Comparison of ENCODE assay signal across 9 mouse cellular contexts in genomic region chr12:87444211-87444610, GRCm38 (mm10). TPM values are rescaled to one million over a fixed set of nuclear protein-coding genes. Genes with fewer than 3 reads are reported as not detected.
DNase-seq lines count a peak whose midpoint lies in the region; ATAC-seq lines count a peak whose summit lies in the region.
"Had no signal": no experiment of that assay in that cellular context is flagged by ENCODE, and none has a peak within 500 bp of the region (broad histone marks: within the 10 kb centered on the region; RNA-seq: fewer than 3 reads in every experiment).

No protein-coding gene starts in this region.

- peak overlapping the region; percentile 86 for H3K4me3 ChIP-seq in forebrain, embryonic 10.5 days
- H3K4me3 ChIP-seq in limb, embryonic 11.5 days (ENCODE audit: low read depth, low read length): peak overlapping the region; percentile 99

- H3K9me3 ChIP-seq in forebrain, embryonic 10.5 days: no peaks in the 10 kb centered on the region
- H3K9me3 ChIP-seq in limb, embryonic 11.5 days (ENCODE audit: control insufficient read depth, low read length): no peaks in the 10 kb centered on the region

- H3K9ac ChIP-seq in limb, embryonic 11.5 days (ENCODE audit: low read length): peak overlapping the region; percentile 98

- peaks cover 25% of the 10 kb centered on the region for H3K4me1 ChIP-seq in forebrain, embryonic 10.5 days
- H3K4me1 ChIP-seq in limb, embryonic 11.5 days (ENCODE audit: control insufficient read depth, insufficient read depth, low read length): no peaks in the 10 kb centered on the region

- H3K36me3 ChIP-seq in forebrain, embryonic 10.5 days (replicated peaks): peaks cover 67% of the 10 kb centered on the region
- H3K36me3 ChIP-seq in limb, embryonic 11.5 days (ENCODE audit: control insufficient read depth, insufficient read depth, low read length): peaks cover 13% of the 10 kb centered on the region; the same call in 1 of the 2 replicates

- H3K27ac ChIP-seq in forebrain, embryonic 10.5 days: peak overlapping the region; percentile 95
- no peak overlapping the region for H3K27ac ChIP-seq in limb, embryonic 11.5 days (replicated peaks; ENCODE audit: low read depth, low read length)

- 7% methylated on average over 16 of the region's 16 CpGs for WGBS in forebrain, embryonic 10.5 days
- WGBS in limb, embryonic 11.5 days: 4% methylated on average over 16 of the region's 16 CpGs

- H3K4me2 ChIP-seq in limb, embryonic 11.5 days (ENCODE audit: low read depth, severe bottlenecking): peak overlapping the region; percentile 42

- peak; percentile 11 to 19 for DNase-seq in cerebellum, postnatal 14 days
- DNase-seq in 416B (ENCODE audit: low read depth): peak; percentile 51
- DNase-seq in forebrain, embryonic 10.5 days (ENCODE audit: extremely low spot score, low spot score): no peak
- peak; percentile 40 for DNase-seq in limb, embryonic 11.5 days (ENCODE audit: low spot score)
- peak; percentile 53 for DNase-seq in retina, embryonic 14.5 days (ENCODE audit: low spot score)
- no peak for DNase-seq in left cerebral cortex, adult 9 months (ENCODE audit: low spot score in 2 of 2)
- no peak for DNase-seq in layer of hippocampus, adult 8-10 months (ENCODE audit: low spot score in 2 of 2)

- H3K27me3 ChIP-seq in forebrain, embryonic 10.5 days (ENCODE audit: poor library complexity, severe bottlenecking): no peaks in the 10 kb centered on the region
- no peaks in the 10 kb centered on the region for H3K27me3 ChIP-seq in limb, embryonic 11.5 days (ENCODE audit: control insufficient read depth, insufficient read depth, low read length)

- ATAC-seq in cerebellum, adult (ENCODE audit: insufficient number of reproducible peaks, low FRiP score, low TSS enrichment): no peak
- 0 out of 2 replicates have a peak, but pooled peaks have one; percentile 9 for ATAC-seq in limb, embryonic 11.5 days (ENCODE audit: insufficient number of reproducible peaks, low FRiP score, low TSS enrichment, low read depth)

RNA-seq across cellular contexts. Expression of gene Alkbh1, which starts 0.4 kb away (rescaled TPM):
- 63.1 and 71.7 TPM in 2 replicates for polyA plus RNA-seq in forebrain, embryonic 10.5 days (2016; fragmentation: Nextera tagmentation; extraction: Ambion mirVana)
- polyA plus RNA-seq in limb, embryonic 11.5 days (2014; fragmentation: Nextera tagmentation; extraction: Ambion mirVana): 64.3 and 70.1 TPM in 2 replicates
- total RNA-seq in layer of hippocampus, adult 8-10 months (2022): 10 to 100 TPM; 21.4 to 29.0 (median 24.3) TPM

RNA-seq across cellular contexts. Expression of gene Slirp, which starts 0.5 kb away (rescaled TPM):
- 319 and 328 TPM in 2 replicates for polyA plus RNA-seq in forebrain, embryonic 10.5 days (2016; fragmentation: Nextera tagmentation; extraction: Ambion mirVana)
- 318 and 345 TPM in 2 replicates for polyA plus RNA-seq in limb, embryonic 11.5 days (2014; fragmentation: Nextera tagmentation; extraction: Ambion mirVana)
- 100 to 1,000 TPM; 102 to 127 (median 112) TPM for total RNA-seq in layer of hippocampus, adult 8-10 months (2022)

RNA-seq across cellular contexts. Expression of gene Snw1, which starts 27.9 kb away (rescaled TPM):
- 167 and 169 TPM in 2 replicates for polyA plus RNA-seq in forebrain, embryonic 10.5 days (2016; fragmentation: Nextera tagmentation; extraction: Ambion mirVana)
- 169 and 183 TPM in 2 replicates for polyA plus RNA-seq in limb, embryonic 11.5 days (2014; fragmentation: Nextera tagmentation; extraction: Ambion mirVana)
- total RNA-seq in layer of hippocampus, adult 8-10 months (2022): 10 to 100 TPM; 59.6 to 69.6 (median 65.4) TPM

RNA-seq across cellular contexts. Expression of gene Gm5788, which starts 50.3 kb away (rescaled TPM):
- not detected in 2 replicates for polyA plus RNA-seq in forebrain, embryonic 10.5 days (2016; fragmentation: Nextera tagmentation; extraction: Ambion mirVana)
- not detected in 2 replicates for polyA plus RNA-seq in limb, embryonic 11.5 days (2014; fragmentation: Nextera tagmentation; extraction: Ambion mirVana)
- total RNA-seq in layer of hippocampus, adult 8-10 months (2022): not detected
- total RNA-seq: layer of hippocampus, postnatal 10 days had no signal

RNA-seq across cellular contexts. Expression of gene Sptlc2, which starts 56.1 kb away (rescaled TPM):
- polyA plus RNA-seq in forebrain, embryonic 10.5 days (2016; fragmentation: Nextera tagmentation; extraction: Ambion mirVana): 51.4 and 56.1 TPM in 2 replicates
- polyA plus RNA-seq in limb, embryonic 11.5 days (2014; fragmentation: Nextera tagmentation; extraction: Ambion mirVana): 53.9 and 63.4 TPM in 2 replicates
- total RNA-seq in layer of hippocampus, adult 8-10 months (2022): 10 to 100 TPM; 32.5 to 50.1 (median 37.4) TPM

Comparison
In these comparisons a context has a peak if more than half of its experiments do, and no peak if none do; other contexts are left out.
1. DNase-seq: peak in cerebellum, postnatal 14 days (2 of 2), 416B (single experiment), limb, embryonic 11.5 days (single experiment) and retina, embryonic 14.5 days (single experiment); none in forebrain, embryonic 10.5 days (single experiment), left cerebral cortex, adult 9 months (0 of 2) and layer of hippocampus, adult 8-10 months (0 of 2).